Mouse (Mus musculus): ENCODE measurements around the gene Tmprss11f.

DNA sequence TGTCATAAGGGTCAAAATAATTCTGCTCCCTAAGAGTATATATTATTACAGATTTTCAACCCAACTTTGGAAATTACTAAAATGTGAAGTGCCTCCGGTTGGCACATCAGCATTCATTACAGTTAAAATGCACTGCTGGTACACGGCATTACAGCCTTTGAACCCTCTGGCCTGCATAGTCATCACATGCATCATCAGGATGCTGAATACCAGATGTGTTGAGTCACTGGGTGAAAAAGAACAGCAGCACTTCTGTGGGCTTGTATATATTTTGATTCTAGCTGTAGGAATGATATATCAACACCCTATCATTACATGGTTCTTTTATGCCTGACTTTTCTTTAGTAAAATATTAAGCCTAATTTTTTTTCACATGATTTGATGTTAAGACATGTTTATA, 1.5 kb downstream of the Tmprss11f start:
- TF ChIP-seq GATA1 (IDR thresholded peaks at IDR 0.05; ENCODE audit: low read length) = no peak
- no peak for TF ChIP-seq TAL1 (IDR thresholded peaks at IDR 0.05; ENCODE audit: low read length)
